Mouse (Mus musculus) right cerebral cortex, postnatal 4 days (tissue): ENCODE data around the gene Tra2b.
"Not testable (repeated sequence)": the region's sequence is repeated elsewhere in the genome, so short reads cannot be mapped to it uniquely, and the experiment has no call there.

ENCODE experiments used
- DNase-seq: peaks from one replicate; pipeline ENCODE4 v3.0.0-alpha.2; 2022

Tra2b gene

DNA sequence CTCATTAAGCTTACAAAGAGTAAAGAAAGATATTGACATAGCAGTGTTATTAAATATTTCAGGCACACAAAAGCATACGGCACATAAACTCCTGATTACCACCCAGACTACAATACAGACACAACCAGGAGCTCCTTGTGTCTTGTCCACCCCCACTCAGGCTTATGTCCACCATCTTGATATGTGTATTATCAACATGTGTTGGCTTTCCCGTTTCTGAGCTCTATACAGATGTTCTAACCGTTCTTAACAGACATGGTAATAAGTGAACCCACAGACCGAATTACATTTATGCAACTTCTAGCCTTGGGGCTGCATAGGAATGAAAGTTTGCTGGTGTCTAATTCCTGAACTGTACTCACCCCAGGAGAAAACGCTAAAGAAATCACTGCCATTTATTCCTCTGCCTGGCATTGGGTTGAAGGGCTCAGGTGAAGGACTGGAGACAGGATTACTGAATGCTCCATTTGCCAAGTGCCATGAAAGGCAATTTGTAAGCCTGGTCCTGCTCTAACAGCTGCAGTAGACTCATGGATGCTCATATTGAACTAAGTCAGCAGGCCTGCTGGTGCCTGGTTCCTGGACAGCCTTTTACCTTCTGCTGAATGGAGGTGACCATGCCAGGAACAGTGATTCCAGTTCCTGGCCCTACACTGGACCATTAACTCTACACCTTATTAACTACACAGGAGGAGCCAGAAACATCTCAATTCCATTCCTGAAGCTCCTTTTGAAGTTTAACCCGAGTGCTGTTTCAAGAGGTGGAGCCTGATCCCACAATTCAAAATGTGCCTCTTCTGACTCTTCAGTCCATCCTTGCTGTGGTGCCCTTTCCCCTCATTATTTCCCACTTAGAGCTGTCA is 24.2 kb downstream of the Tra2b start:
- DNase-seq, result no peak

DNA sequence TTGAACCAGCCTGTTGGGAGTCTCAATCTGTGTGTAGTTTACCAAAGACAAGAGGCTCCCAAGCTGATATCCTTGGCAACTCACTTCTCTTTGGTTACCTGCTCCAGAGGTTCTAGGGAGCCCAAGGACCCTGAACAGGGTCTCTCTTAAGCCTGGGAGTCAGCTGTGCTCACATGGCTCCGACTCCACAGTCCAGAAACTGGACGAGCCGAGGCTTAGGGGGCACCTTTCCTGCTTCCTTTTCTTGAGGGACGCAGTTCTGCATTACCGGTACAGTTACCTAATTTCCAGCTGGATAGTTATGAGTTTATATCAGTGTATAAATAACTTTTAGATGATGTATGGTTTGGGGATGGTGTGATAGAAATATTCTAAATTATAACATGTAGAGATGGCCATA is 24.9 kb downstream of the Tra2b start:
- no peak for DNase-seq

DNA sequence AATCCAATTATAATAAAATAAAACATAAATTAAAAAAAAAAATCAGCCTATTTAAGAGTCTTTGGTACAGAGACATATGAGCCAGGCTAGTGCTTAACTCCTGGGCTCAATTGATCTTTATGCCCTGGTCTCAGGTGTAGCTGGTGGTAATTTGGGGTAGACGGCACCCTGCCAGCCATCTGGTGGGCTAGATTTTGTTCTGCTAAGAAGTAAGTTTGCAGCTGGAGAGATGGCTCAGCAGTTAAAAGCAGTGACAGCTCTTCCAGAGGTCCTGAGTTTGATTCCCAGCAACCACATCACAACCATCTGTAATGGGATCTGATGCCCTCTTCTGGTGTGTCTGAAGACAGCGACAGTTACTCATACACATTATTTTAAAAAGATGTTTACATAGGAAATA is 25.8 kb downstream of the Tra2b start:
- DNase-seq, result no peak

DNA sequence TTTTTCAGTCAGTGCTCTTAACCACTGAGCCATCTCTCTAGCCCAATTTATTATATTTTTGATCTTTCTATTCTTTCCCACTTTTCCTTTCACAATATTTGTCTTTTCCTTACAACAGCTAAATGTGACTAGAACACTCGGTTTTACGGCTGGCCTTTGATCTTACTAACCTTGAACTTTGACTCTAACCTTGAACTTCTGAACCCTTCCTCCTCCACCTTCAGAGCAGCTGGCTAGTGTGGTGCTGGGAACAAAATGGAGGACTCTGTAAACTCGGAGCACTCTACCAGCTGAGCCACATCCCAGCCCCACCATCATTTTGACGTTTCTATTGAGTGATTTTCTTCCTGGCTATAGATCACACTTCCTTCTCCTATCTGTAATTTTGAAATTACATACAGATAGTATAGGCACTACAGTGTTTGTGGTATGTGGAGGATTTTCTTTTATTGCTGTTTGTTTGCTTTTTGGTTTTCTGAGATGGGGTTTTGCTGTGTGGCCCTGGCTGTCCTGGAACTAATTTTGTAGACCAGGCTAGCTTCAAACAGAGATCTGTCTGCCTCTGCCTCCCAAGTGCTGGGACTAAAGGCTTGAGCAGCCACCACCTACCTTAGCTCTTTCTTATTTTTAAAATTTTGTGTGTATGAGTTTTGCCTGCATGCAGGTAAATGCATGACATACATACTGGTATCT is 26.7 kb downstream of the Tra2b start:
- no peak for DNase-seq

DNA sequence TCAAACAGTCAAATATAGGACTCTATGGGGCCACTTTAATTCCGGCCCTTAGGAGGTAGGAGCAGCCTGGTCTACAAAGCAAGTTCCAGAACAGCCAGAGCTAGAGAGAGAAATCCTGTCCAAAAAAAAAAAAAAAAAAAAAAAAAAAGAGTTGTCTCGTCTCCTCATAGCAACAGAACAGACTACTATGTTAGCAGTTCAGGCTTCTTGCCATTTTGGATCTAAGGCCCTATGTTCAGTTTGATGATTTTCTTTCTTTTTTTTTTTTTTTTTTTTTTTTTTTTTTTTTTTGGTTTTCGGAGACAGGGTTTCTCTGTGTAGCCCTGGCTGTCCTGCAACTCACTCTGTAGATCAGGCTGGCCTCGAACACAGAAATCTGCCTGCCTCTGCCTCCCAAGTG is 27.4 kb downstream of the Tra2b start:
- DNase-seq, result not testable (repeated sequence)

DNA sequence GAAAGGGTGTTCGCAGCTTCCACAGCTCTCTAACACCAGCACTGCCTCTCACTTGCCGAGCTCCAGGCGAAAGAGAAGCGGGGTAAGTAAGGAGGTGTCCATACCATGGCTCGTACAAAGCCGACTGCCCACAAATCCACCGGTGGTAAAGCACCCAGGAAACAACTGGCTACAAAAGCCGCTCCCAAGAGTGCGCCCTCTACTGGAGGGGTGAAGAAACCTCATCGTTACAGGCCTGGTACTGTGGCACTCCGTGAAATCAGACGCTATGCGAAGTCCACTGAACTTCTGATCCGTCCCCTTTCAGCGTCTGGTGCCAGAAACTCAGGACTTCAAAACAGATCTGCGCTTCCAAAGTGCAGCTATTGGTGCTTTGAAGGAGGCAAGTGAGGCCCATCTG is 29.0 kb downstream of the Tra2b start:
- DNase-seq, result no peak

DNA sequence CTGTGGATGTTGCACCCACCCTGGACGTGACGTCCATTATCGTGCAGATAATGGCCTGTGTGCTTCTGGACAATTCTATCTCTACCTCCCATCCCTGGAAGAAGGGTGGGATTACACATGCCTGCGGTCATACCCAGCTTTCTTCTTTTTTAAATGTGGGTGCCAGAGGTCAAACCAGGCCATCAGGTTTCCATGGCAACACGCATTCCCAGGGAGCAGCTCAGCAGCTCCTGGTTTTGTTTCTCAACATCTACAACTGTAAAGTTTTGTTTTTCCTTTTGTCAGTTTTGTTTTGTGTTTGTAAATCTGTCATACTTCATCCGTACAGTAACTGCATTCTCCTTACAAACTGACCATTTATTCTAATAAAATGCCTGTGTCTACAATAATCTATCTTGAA is 31.3 kb downstream of the Tra2b start:
- DNase-seq, result no peak

DNA sequence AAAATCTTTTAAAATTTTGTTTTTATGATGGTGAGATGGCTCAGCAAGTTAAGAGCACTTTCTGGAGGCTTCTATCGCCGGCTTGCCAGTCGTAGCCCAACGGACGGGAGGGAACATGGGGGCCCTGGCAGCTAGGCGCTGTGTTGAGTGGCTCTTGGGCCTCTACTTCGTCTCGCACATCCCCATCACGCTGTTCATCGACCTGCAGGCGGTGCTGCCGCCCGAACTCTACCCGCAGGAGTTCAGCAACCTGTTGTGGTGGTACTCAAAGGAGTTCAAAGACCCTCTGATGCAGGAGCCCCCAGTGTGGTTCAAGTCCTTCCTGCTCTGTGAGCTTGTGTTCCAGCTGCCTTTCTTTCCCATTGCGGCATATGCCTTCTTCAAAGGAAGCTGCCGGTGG is 35.5 kb downstream of the Tra2b start:
- not testable (repeated sequence) for DNase-seq

DNA sequence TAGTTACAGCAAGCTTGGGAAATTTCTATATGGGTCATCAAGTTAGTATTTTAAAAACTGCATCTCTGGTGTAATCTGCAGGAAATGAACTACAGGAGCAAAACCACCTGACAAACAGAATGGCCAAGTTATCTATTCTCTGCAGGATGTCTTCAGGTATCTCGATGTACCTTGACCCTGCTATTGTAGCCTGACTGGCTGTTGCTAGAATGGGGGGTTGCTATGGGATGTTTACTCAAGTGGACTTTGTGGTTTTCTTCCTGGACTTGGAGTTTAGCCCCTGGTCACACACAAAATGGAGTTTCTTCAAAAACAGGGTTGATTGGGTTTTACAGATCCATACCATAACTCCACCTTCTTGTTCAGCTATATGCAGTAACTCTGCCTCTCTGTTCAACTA is 62.3 kb downstream of the Tra2b start:
- no peak for DNase-seq

DNA sequence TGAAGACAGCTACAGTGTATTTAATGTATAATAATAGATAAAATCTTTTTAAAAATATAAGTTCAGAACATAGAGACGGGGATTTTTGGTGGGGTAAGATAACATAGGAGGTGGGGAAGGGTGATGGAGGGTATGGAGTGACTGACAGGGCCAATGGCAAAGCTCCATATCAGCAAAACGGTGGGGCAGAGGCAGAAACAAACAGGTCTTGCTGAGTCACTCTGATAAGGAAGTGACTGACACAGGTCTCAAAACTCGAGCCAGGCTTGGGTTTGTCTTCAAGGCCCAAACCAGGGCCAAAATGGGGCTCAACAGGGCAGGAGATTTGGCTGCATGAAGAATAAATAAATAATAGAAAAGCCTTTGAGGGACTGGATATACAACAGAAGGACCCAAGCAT is 63.9 kb downstream of the Tra2b start:
- no peak for DNase-seq

DNA sequence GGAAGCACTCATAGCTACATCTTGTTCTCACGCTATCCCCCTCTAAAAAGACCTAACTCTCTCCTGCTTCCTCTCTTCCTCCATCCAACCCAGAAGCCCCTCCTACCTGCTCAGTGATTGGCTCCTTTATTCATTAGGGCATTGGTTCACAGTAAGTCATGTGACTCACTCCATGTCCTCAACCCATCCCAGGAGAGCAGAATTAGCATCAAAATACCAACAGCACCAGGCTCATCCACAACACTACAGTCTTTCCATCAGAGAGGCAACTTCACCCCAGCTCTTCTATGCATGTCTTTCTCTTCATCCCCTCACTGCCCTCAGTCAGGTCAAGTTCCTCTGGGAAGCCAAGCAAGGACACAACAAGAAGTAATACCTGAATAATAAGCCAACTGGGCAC is 65.3 kb downstream of the Tra2b start:
- DNase-seq, result no peak
